Mouse (Mus musculus) hindbrain, embryonic 13.5 days (tissue): ENCODE data around the gene Olfr469. TPM values are rescaled to one million over a fixed set of nuclear protein-coding genes. Genes with fewer than 3 reads are reported as not detected.

ENCODE experiments used
- polyA plus RNA-seq: library from polyadenylated mRNA; unstranded; fragments of >200 nt; fragmentation: Nextera tagmentation; extraction: Ambion mirVana; gene quantifications from 2 replicates; pipeline ENCODE4 v1.2.1, GENCODE M21; 2015

The Olfr469 gene
- polyA plus RNA-seq, 1 experiment from 2014 or later: not detected

Other genes starting within 250 kb of the Olfr469 start
- gene Ppfibp2, start 230.3 kb downstream of the Olfr469 start, polyA plus RNA-seq: 2.1 and 2.4 TPM in 2 replicates
- gene 5330417H12Rik, start 200.4 kb downstream of the Olfr469 start, polyA plus RNA-seq: not detected in 2 replicates
- gene Cyb5r2, start 67.5 kb downstream of the Olfr469 start, polyA plus RNA-seq: 0.14 TPM in 1 of 2 replicates, not detected in the other
- gene Ovch2, start 24.3 kb downstream of the Olfr469 start, polyA plus RNA-seq: not detected in 2 replicates
- not detected in 2 replicates for gene Olfr467, start 13.3 kb downstream of the Olfr469 start, polyA plus RNA-seq
- not detected in 2 replicates for gene Olfr470, start 21.9 kb upstream of the Olfr469 start, polyA plus RNA-seq
- gene Olfr472, start 72.4 kb upstream of the Olfr469 start, polyA plus RNA-seq: not detected in 2 replicates
- not detected in 2 replicates for gene Olfr473, start 104.9 kb upstream of the Olfr469 start, polyA plus RNA-seq
- gene Olfr474, start 129.1 kb upstream of the Olfr469 start, polyA plus RNA-seq: not detected in 2 replicates
- gene Olfr476, start 139.3 kb upstream of the Olfr469 start, polyA plus RNA-seq: not detected in 2 replicates
- gene Olfr477, start 161.2 kb upstream of the Olfr469 start, polyA plus RNA-seq: not detected in 2 replicates
- gene Olfr478, start 208.4 kb upstream of the Olfr469 start, polyA plus RNA-seq: not detected in 2 replicates
- not detected in 2 replicates for gene Olfr479, start 225.2 kb upstream of the Olfr469 start, polyA plus RNA-seq
- not detected in 2 replicates for gene Olfr480, start 241.8 kb upstream of the Olfr469 start, polyA plus RNA-seq